Mouse (Mus musculus): ENCODE measurements around the gene Gm44502.

GRCm38 (mm10) chr15:89426716-89427115, 2.8 kb downstream of the Gm44502 start:
- no peak for TF ChIP-seq POLR2AphosphoS2 (IDR thresholded peaks at IDR 0.05; ENCODE audit: insufficient read length, low read depth)
- TF ChIP-seq MYOD1 (IDR thresholded peaks at IDR 0.05; ENCODE audit: control insufficient read depth in 1 of 3, insufficient read length in 2 of 3, low read depth in 2 of 3) = no peak
- TF ChIP-seq E2F4 (IDR thresholded peaks at IDR 0.05; ENCODE audit: insufficient read depth) = no peak
- no peak for TF ChIP-seq MAX (IDR thresholded peaks at IDR 0.05; ENCODE audit: low read depth)
- TF ChIP-seq POLR2A (IDR thresholded peaks at IDR 0.05; ENCODE audit: insufficient read length, low read depth) = no peak
- TF ChIP-seq USF1 (IDR thresholded peaks at IDR 0.05; ENCODE audit: low read depth) = no peak
- no peak for TF ChIP-seq TCF12 (IDR thresholded peaks at IDR 0.05; ENCODE audit: insufficient read depth, poor library complexity, severe bottlenecking)
- TF ChIP-seq REST (IDR thresholded peaks at IDR 0.05; ENCODE audit: insufficient read depth, insufficient read length) = no peak
